Mouse (Mus musculus) MEL (cell line): ENCODE measurements around the gene Hibadh. TPM values are rescaled to one million over a fixed set of nuclear protein-coding genes. Genes with fewer than 3 reads are reported as not detected.
A peak's percentile ranks its signal among the peaks of the same experiment; 100 is the strongest.

Experiments used
- DNase-seq: peaks from one replicate; pipeline ENCODE4 v3.0.0; 2011; ENCODE audit warnings: low read depth, low spot score
- H3K27ac ChIP-seq: 2 replicates; pipeline ENCODE4 v1.5.1; 2012; ENCODE audit warnings: low read depth, mild to moderate bottlenecking, control low read depth, low read length, moderate library complexity; ENCODE audit not compliant: control insufficient read depth
- H3K27me3 ChIP-seq, 2 experiments: fragments of 150-350 bp in 1 of 2; sonication (generic) in 1 of 2; 2 replicates each; pipeline ENCODE4 v1.6.1; 2012; ENCODE audit warnings: low read length in 2 of 2, mild to moderate bottlenecking in 2 of 2, improper control_type of control experiment in 1 of 2, moderate library complexity in 1 of 2; ENCODE audit not compliant: insufficient read depth in 2 of 2, control insufficient read depth in 1 of 2
- H3K36me3 ChIP-seq, 2 experiments: 2 replicates each; pipeline ENCODE4 v1.6.1; 2012 to 2014; ENCODE audit warnings: low read length in 2 of 2, improper control_type of control experiment in 1 of 2, inconsistent platforms in 1 of 2, mild to moderate bottlenecking in 1 of 2; ENCODE audit not compliant: insufficient read depth in 2 of 2, control insufficient read depth in 1 of 2
- H3K4me1 ChIP-seq, 2 experiments: fragments of 150-350 bp in 1 of 2; sonication (generic) in 1 of 2; 2 replicates each; pipeline ENCODE4 v1.6.1; 2012; ENCODE audit warnings: low read length in 2 of 2, improper control_type of control experiment in 1 of 2, mild to moderate bottlenecking in 1 of 2; ENCODE audit not compliant: insufficient read depth in 2 of 2, control insufficient read depth in 1 of 2
- H3K4me3 ChIP-seq, 2 experiments: fragments of 150-350 bp in 1 of 2; sonication (generic) in 1 of 2; 2 replicates each; pipeline ENCODE4 v1.5.1; 2012; ENCODE audit warnings: low read depth in 2 of 2, low read length in 2 of 2, mild to moderate bottlenecking in 2 of 2, moderate library complexity in 2 of 2, control low read depth in 1 of 2, improper control_type of control experiment in 1 of 2; ENCODE audit not compliant: control insufficient read depth in 1 of 2, insufficient read depth in 1 of 2
- H3K79me2 ChIP-seq: 2 replicates; pipeline ENCODE4 v1.6.1; 2012; ENCODE audit warnings: mild to moderate bottlenecking, low read length, moderate library complexity; ENCODE audit not compliant: control insufficient read depth, poor library complexity, insufficient read depth
- H3K9ac ChIP-seq: 2 replicates; pipeline ENCODE4 v1.6.1; 2012; ENCODE audit warnings: low read depth, mild to moderate bottlenecking, control low read depth, low read length, moderate library complexity; ENCODE audit not compliant: control insufficient read depth, poor library complexity, severe bottlenecking
- H3K9me3 ChIP-seq: fragments of 150-350 bp; sonication (generic); replicated peaks from 2 replicates; pipeline ENCODE4 v1.6.1; 2012; ENCODE audit warnings: mild to moderate bottlenecking, low read length, improper control_type of control experiment, moderate library complexity; ENCODE audit not compliant: insufficient read depth
- BHLHE40 ChIP-seq: IDR thresholded peaks from 2 replicates; pipeline ENCODE4 v1.6.1; 2012; ENCODE audit warnings: low read depth, mild to moderate bottlenecking, inconsistent platforms, low read length, improper control_type of control experiment, borderline replicate concordance
- CHD2 ChIP-seq: IDR thresholded peaks from 2 replicates; pipeline ENCODE4 v1.6.1; 2011; ENCODE audit warnings: low read length, improper control_type of control experiment
- E2F4 ChIP-seq: IDR thresholded peaks from 2 replicates; pipeline ENCODE4 v1.6.1; 2011; ENCODE audit warnings: low read depth, low read length, improper control_type of control experiment, borderline replicate concordance
- EP300 ChIP-seq, 2 experiments: IDR thresholded peaks; 2 replicates each; pipeline ENCODE4 v1.6.1; 2011; ENCODE audit warnings: improper control_type of control experiment in 2 of 2, low read length in 2 of 2, low read depth in 1 of 2, mild to moderate bottlenecking in 1 of 2
- GABPA ChIP-seq: IDR thresholded peaks from 2 replicates; pipeline ENCODE4 v1.6.1; 2012; ENCODE audit warnings: low read depth, mild to moderate bottlenecking, inconsistent platforms, low read length, improper control_type of control experiment, moderate library complexity
- KAT2A ChIP-seq: conservative IDR thresholded peaks from 2 replicates; pipeline ENCODE4 v1.6.1; 2012; ENCODE audit warnings: low read depth, low read length, improper control_type of control experiment, inconsistent platforms
- MAX ChIP-seq: IDR thresholded peaks from 2 replicates; pipeline ENCODE4 v1.6.1; 2011; ENCODE audit warnings: low read length, improper control_type of control experiment
- MYB ChIP-seq: IDR thresholded peaks from 2 replicates; pipeline ENCODE4 v1.6.1; 2011; ENCODE audit warnings: mild to moderate bottlenecking, low read depth, low read length, improper control_type of control experiment
- MYC ChIP-seq: IDR thresholded peaks from 2 replicates; pipeline ENCODE4 v1.6.1; 2011; ENCODE audit warnings: low read depth, mild to moderate bottlenecking, low read length, improper control_type of control experiment, moderate library complexity
- NRF1 ChIP-seq: IDR thresholded peaks from 2 replicates; pipeline ENCODE4 v1.6.1; 2014; ENCODE audit warnings: low read depth, mild to moderate bottlenecking, inconsistent platforms, low read length, improper control_type of control experiment, moderate library complexity; ENCODE audit not compliant: poor library complexity, insufficient read depth, severe bottlenecking
- POLR2AphosphoS5 ChIP-seq: IDR thresholded peaks from 2 replicates; pipeline ENCODE4 v1.6.1; 2012; ENCODE audit warnings: low read depth, borderline replicate concordance, mild to moderate bottlenecking, inconsistent platforms, low read length, moderate library complexity, mixed read lengths
- RCOR1 ChIP-seq: IDR thresholded peaks from 2 replicates; pipeline ENCODE4 v1.6.1; 2012; ENCODE audit warnings: low read depth, mild to moderate bottlenecking, inconsistent platforms, low read length, improper control_type of control experiment
- TCF12 ChIP-seq: IDR thresholded peaks from 2 replicates; pipeline ENCODE4 v1.6.1; 2014; ENCODE audit warnings: low read depth, mild to moderate bottlenecking, inconsistent platforms, low read length, improper control_type of control experiment, moderate library complexity
- ZC3H11A ChIP-seq: IDR thresholded peaks from 2 replicates; pipeline ENCODE4 v1.6.1; 2012; ENCODE audit warnings: low read depth, mild to moderate bottlenecking, inconsistent platforms, low read length, improper control_type of control experiment
- polyA plus RNA-seq, 2 experiments: library from polyadenylated mRNA; stranded (reverse) in 1 of 2; unstranded in 1 of 2; fragments of >175 nt in 1 of 2; fragments of >200 nt in 1 of 2; gene quantifications; 2 replicates each; pipeline versions ENCODE4 v1.2.1 to v1.2.4; 2012; ENCODE audit warnings: low replicate concordance in 2 of 2, low read depth in 1 of 2; ENCODE audit not compliant: insufficient read length in 2 of 2, insufficient read depth in 1 of 2, missing spikeins in 1 of 2
- total RNA-seq: library from RNA; depleted of rRNA; stranded (reverse); fragments of 300-350 nt; gene quantifications from 2 replicates; pipeline ENCODE4 v1.2.3, GENCODE M21; 2012

Hibadh gene
- total and polyA plus RNA-seq, 3 experiments = 31.2 to 39.3 TPM; not detected in 1

- TF ChIP-seq BHLHE40 = 0 out of 2 replicates have a peak, but pooled peaks have one; percentile 27
- no peak for TF ChIP-seq CHD2
- peak; percentile 58; the same call in 1 of the 2 replicates for TF ChIP-seq MYC
Measured at GRCm38 (mm10) chr6:52640224-52640712, at the start of gene Hibadh (continued).

DNA sequence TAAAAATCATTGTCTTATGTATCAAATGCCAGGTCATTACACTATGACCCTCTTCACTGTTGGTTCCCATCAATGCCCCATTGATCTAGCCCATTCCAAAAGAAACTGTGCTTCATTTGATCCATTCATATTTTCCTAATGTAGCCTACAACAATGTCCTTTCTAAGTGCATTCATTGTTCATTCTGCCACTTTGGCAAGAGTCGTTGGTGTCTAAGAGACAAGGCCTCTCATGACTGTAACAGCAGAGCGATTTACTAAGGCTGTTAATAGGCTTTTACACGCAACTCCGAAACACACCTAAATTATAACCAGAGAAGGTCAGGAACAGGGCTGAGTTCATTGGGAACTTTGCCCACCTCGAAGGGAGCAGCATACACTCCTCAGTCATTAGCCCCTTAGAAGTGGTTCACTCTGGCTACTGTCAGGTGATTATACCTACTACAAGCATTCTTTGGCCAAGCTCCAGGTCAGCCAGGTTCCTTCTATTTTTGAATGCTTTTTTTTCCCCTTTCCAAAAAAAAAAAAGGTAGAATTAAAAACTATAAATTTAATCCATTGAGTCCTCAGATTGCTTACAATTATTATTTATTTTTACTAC lies 46.8 kb upstream of the Hibadh start:
- no peak for DNase-seq
- H3K27ac ChIP-seq = no peak overlapping the region
- H3K9ac ChIP-seq = no peak overlapping the region
- no peaks in the 10 kb centered on the region for H3K9me3 ChIP-seq
- H3K27me3 ChIP-seq = peaks cover 10 to 12% of the 10 kb centered on the region in 2 experiments
- TF ChIP-seq ZC3H11A (no peak), CHD2 (no peak), TCF12 (no peak), GABPA (no peak), RCOR1 (no peak), NRF1 (no peak), EP300 (IDR thresholded peaks at IDR 0.05; ENCODE audit: low read depth in 1 of 2, low read length in 2 of 2) (no peak), MYB (no peak), KAT2A (no peak)
- TF ChIP-seq, all 39 proteins: peak for 0
- Histone ChIP-seq H3K4me1 (no peaks in the 10 kb centered on the region), H3K36me3 (no peaks in the 10 kb centered on the region), H3K4me3 (no peak overlapping the region), H3K79me2 (no peaks in the 10 kb centered on the region)

DNA sequence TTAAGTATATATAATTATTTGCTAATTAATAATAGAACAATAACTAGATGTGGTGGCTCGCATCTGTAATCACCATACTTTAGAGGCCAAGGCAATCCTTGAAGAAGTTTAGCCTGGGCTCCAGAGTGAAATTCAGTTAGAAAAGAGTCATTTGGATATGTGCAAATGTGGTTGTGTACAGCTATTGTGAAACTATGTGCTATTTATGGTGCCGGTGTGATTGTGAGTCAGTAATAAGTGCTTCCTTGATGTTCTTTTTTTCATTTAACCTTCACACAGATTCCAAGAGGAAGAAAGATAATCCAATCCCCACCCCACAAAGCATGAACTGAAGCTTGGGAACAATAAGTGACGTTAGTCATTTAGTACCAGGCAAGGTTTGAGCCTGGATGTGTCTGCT lies 42.4 kb upstream of the Hibadh start:
- H3K27ac ChIP-seq = no peak overlapping the region
- H3K4me1 ChIP-seq = no peaks in the 10 kb centered on the region
- TF ChIP-seq E2F4 (no peak), POLR2AphosphoS5 (no peak), MAX (no peak)

More for the DNA sequence above, 42.4 kb upstream of the Hibadh start:
- Histone ChIP-seq H3K4me3 (no peak overlapping the region), H3K9me3 (no peaks in the 10 kb centered on the region), H3K27me3 (peaks cover 9 to 13% of the 10 kb centered on the region in 2 experiments), H3K9ac (no peak overlapping the region), H3K79me2 (no peaks in the 10 kb centered on the region), H3K36me3 (no peaks in the 10 kb centered on the region)
- DNase-seq = no peak
